In the genomic region with DNA sequence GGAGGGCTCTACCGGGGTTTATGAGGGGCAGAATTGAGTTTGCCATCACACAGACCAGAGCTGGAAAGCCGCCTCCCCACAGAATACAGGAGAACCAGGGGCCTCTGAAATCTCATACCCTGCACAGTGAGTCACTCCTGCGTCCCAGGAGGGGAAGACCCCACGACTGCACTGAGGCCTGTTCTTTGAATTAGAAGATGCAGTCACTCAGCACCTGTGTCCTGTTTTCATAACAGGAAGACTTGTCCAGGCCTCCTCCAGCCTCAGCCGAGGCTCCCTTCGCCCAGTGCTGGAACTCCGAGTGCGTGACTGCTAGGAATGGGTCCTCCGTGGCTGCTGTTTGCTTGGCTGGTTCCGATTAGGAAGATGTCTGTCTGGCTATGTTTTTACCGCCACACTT, we compare ENCODE assay signal across 10 mouse cellular contexts. TPM values are rescaled to one million over a fixed set of nuclear protein-coding genes. Genes with fewer than 3 reads are reported as not detected.
DNase-seq lines count a peak whose midpoint lies in the region; ATAC-seq lines count a peak whose summit lies in the region.
"Had no signal": no experiment of that assay in that cellular context is flagged by ENCODE, and none has a peak within 500 bp of the region (broad histone marks: within the 10 kb centered on the region; RNA-seq: fewer than 3 reads in every experiment).

No protein-coding gene starts in this region.

- H3K9me3 ChIP-seq in kidney, embryonic 15.5 days (replicated peaks): no peaks in the 10 kb centered on the region
- H3K9me3 ChIP-seq in embryonic facial prominence, embryonic 10.5 days: no peaks in the 10 kb centered on the region
- no peaks in the 10 kb centered on the region for H3K9me3 ChIP-seq in heart, embryonic 15.5 days (replicated peaks)
- no peaks in the 10 kb centered on the region for H3K9me3 ChIP-seq in midbrain, embryonic 16.5 days (replicated peaks; ENCODE audit: control insufficient read depth, low read length, poor library complexity, severe bottlenecking)

- H3K9ac ChIP-seq in kidney, embryonic 15.5 days: no peak overlapping the region
- H3K9ac ChIP-seq in heart, embryonic 15.5 days: no peak overlapping the region
- H3K9ac ChIP-seq in midbrain, embryonic 16.5 days (ENCODE audit: low read depth, low read length): no peak overlapping the region; the same call in 1 of the 2 replicates

- peaks cover 79% of the 10 kb centered on the region for H3K4me1 ChIP-seq in kidney, embryonic 15.5 days
- H3K4me1 ChIP-seq in embryonic facial prominence, embryonic 10.5 days: peaks cover 65% of the 10 kb centered on the region
- peaks cover 74% of the 10 kb centered on the region for H3K4me1 ChIP-seq in heart, embryonic 15.5 days (replicated peaks)
- H3K4me1 ChIP-seq in midbrain, embryonic 16.5 days (ENCODE audit: control insufficient read depth, insufficient read depth, low read length): peaks cover 7% of the 10 kb centered on the region; the same call in 1 of the 2 replicates

- peak overlapping the region; percentile 75 for H3K27ac ChIP-seq in kidney, embryonic 15.5 days
- H3K27ac ChIP-seq in embryonic facial prominence, embryonic 10.5 days (replicated peaks): peak overlapping the region; percentile 49; the same call in 1 of the 2 replicates
- peak overlapping the region; percentile 73 for H3K27ac ChIP-seq in heart, embryonic 15.5 days
- peak overlapping the region; percentile 19 for H3K27ac ChIP-seq in midbrain, embryonic 16.5 days (ENCODE audit: low read length)

- WGBS in kidney, embryonic 15.5 days: 29% methylated on average over 11 of the region's 11 CpGs
- 55% methylated on average over 11 of the region's 11 CpGs for WGBS in embryonic facial prominence, embryonic 10.5 days
- WGBS in heart, embryonic 15.5 days: 49% methylated on average over 11 of the region's 11 CpGs
- 57% methylated on average over 11 of the region's 11 CpGs for WGBS in midbrain, embryonic 16.5 days

- 0 out of 2 replicates have a peak overlapping the region, but pooled peaks have one; percentile 7 for H3K4me2 ChIP-seq in kidney, embryonic 15.5 days
- no peak overlapping the region for H3K4me2 ChIP-seq in heart, embryonic 15.5 days
- no peak overlapping the region for H3K4me2 ChIP-seq in midbrain, embryonic 16.5 days (ENCODE audit: low read length)

- ATAC-seq in kidney, embryonic 15.5 days (replicated peaks; ENCODE audit: low FRiP score): peak; percentile 23; the same call in 1 of the 2 replicates
- peak; percentile 25; the same call in 1 of the 2 replicates for ATAC-seq in heart, embryonic 15.5 days (replicated peaks; ENCODE audit: insufficient number of reproducible peaks, insufficient read depth, low FRiP score, low read depth)
- 0 out of 2 replicates have a peak, but pooled peaks have one; percentile 32 for ATAC-seq in midbrain, embryonic 16.5 days

- no peak for DNase-seq in kidney, adult 9 months
- peak; percentile 29 for DNase-seq in embryonic facial prominence, embryonic 10.5 days (ENCODE audit: low spot score)
- DNase-seq in layer of hippocampus, postnatal 14 days (ENCODE audit: low spot score in 2 of 2): no peak
- no peak for DNase-seq in left cerebral cortex, adult 8-10 months (ENCODE audit: low spot score in 2 of 2)
- no peak for DNase-seq in cerebellum, postnatal 36 days
- DNase-seq: thymus, postnatal 25 days had no signal

- no peaks in the 10 kb centered on the region for H3K36me3 ChIP-seq in kidney, embryonic 15.5 days
- peaks cover 24% of the 10 kb centered on the region for H3K36me3 ChIP-seq in embryonic facial prominence, embryonic 10.5 days (replicated peaks)
- H3K36me3 ChIP-seq in heart, embryonic 15.5 days: no peaks in the 10 kb centered on the region
- no peaks in the 10 kb centered on the region for H3K36me3 ChIP-seq in midbrain, embryonic 16.5 days (ENCODE audit: control insufficient read depth, insufficient read depth, low read length)

- H3K27me3 ChIP-seq in kidney, embryonic 15.5 days: no peaks in the 10 kb centered on the region
- no peaks in the 10 kb centered on the region for H3K27me3 ChIP-seq in embryonic facial prominence, embryonic 10.5 days (replicated peaks; ENCODE audit: low read depth, poor library complexity, severe bottlenecking)
- no peaks in the 10 kb centered on the region for H3K27me3 ChIP-seq in heart, embryonic 15.5 days
- H3K27me3 ChIP-seq in midbrain, embryonic 16.5 days (ENCODE audit: control insufficient read depth, insufficient read depth, low read depth, low read length): no peaks in the 10 kb centered on the region

- no peak overlapping the region for H3K4me3 ChIP-seq in kidney, embryonic 15.5 days (replicated peaks)
- no peak overlapping the region for H3K4me3 ChIP-seq in embryonic facial prominence, embryonic 10.5 days
- no peak overlapping the region for H3K4me3 ChIP-seq in heart, embryonic 15.5 days
- H3K4me3 ChIP-seq in midbrain, embryonic 16.5 days (ENCODE audit: low read depth, low read length): no peak overlapping the region

RNA-seq across cellular contexts. Expression of a gene that starts 16.6 kb away (rescaled TPM):
- polyA plus RNA-seq in kidney, embryonic 15.5 days (2015; fragmentation: Nextera tagmentation; extraction: Ambion mirVana): 87.6 and 100.0 TPM in 2 replicates
- polyA plus RNA-seq in embryonic facial prominence, embryonic 10.5 days (2016; fragmentation: Nextera tagmentation; extraction: Ambion mirVana): 113 and 118 TPM in 2 replicates
- polyA plus RNA-seq in heart, embryonic 15.5 days (2015; fragmentation: Nextera tagmentation; extraction: Ambion mirVana): 60.0 and 78.0 TPM in 2 replicates
- polyA plus RNA-seq in midbrain, embryonic 16.5 days (2015; fragmentation: Nextera tagmentation; extraction: Ambion mirVana): 52.0 and 53.3 TPM in 2 replicates
- 10 to 100 TPM; 73.9 to 82.6 TPM for total RNA-seq in layer of hippocampus, postnatal 14 days (2021)
- total RNA-seq in left cerebral cortex, adult 8-10 months (2022): 10 to 100 TPM; 43.1 to 50.3 (median 47.3) TPM
- total RNA-seq: neutrophil, adult 5-6 weeks had no signal

Comparison
In these comparisons a context has a peak if more than half of its experiments do, and no peak if none do; other contexts are left out.
1. H3K27ac ChIP-seq: peak in every context shown above with its lines; median percentile 75 in kidney, embryonic 15.5 days; 73 in heart, embryonic 15.5 days; 49 in embryonic facial prominence, embryonic 10.5 days; 19 in midbrain, embryonic 16.5 days.